Mouse (Mus musculus) hindbrain, embryonic 11.5 days (tissue): ENCODE data around the gene 4921504E06Rik. TPM values are rescaled to one million over a fixed set of nuclear protein-coding genes. Genes with fewer than 3 reads are reported as not detected.

Experiments used
- ATAC-seq: fragments of 200-750 bp; cut with Nextera tagmentation; 2 replicates; pipeline ENCODE4 v1.8.0; 2017; ENCODE audit warnings: mild to moderate bottlenecking, moderate TSS enrichment, moderate library complexity; ENCODE audit not compliant: low FRiP score
- DNase-seq: peaks from one replicate; pipeline ENCODE4 v3.0.0-alpha.2; 2015; ENCODE audit warnings: low spot score
- H3K27ac ChIP-seq: fragments of 300-500 bp; sonication (generic); 2 replicates; pipeline ENCODE4 v1.5.1; 2014; ENCODE audit warnings: mild to moderate bottlenecking, low read depth, low read length
- H3K27me3 ChIP-seq: fragments of 300-500 bp; sonication (generic); 2 replicates; pipeline ENCODE4 v1.6.1; 2014; ENCODE audit warnings: mild to moderate bottlenecking, low read length, moderate library complexity, mixed read lengths; ENCODE audit not compliant: control insufficient read depth, insufficient read depth
- H3K36me3 ChIP-seq: fragments of 300-500 bp; sonication (generic); 2 replicates; pipeline ENCODE4 v1.6.1; 2014; ENCODE audit warnings: mild to moderate bottlenecking, low read length, moderate library complexity, mixed read lengths; ENCODE audit not compliant: control insufficient read depth, insufficient read depth
- H3K4me1 ChIP-seq: fragments of 300-500 bp; sonication (generic); replicated peaks from 2 replicates; pipeline ENCODE4 v1.6.1; 2014; ENCODE audit warnings: low read length, mixed read lengths; ENCODE audit not compliant: control insufficient read depth, insufficient read depth
- H3K4me2 ChIP-seq: fragments of 300-500 bp; sonication (generic); replicated peaks from 2 replicates; pipeline ENCODE4 v1.6.1; 2014; ENCODE audit warnings: mild to moderate bottlenecking, low read depth, low read length
- H3K4me3 ChIP-seq: fragments of 300-500 bp; sonication (generic); 2 replicates; pipeline ENCODE4 v1.5.1; 2014; ENCODE audit warnings: low read depth, low read length
- H3K9ac ChIP-seq: fragments of 300-500 bp; sonication (generic); 2 replicates; pipeline ENCODE4 v1.6.1; 2014; ENCODE audit warnings: low read depth, low read length
- H3K9me3 ChIP-seq: fragments of 300-500 bp; sonication (generic); 2 replicates; pipeline ENCODE4 v1.6.1; 2016; ENCODE audit warnings: low read length; ENCODE audit not compliant: control insufficient read depth
- WGBS: fragments of 180-500 bp; shearing (Covaris S2); extraction: QIAGEN DNeasy Blood & Tissue Kit; methylation state at CpG from one replicate; pipeline ENCODE4 v1.1.7; 2014; 5-methylcytosine and 5-hydroxymethylcytosine counted together
- polyA plus RNA-seq: library from polyadenylated mRNA; unstranded; fragments of >200 nt; fragmentation: Nextera tagmentation; extraction: Ambion mirVana; gene quantifications from 2 replicates; pipeline ENCODE4 v1.2.1, GENCODE M21; 2014

The 4921504E06Rik gene
- polyA plus RNA-seq, 1 experiment from 2014 or later = 0.36 TPM

GRCm38 (mm10) chr2:19444346-19444745 lies 109.4 kb downstream of the 4921504E06Rik start:
- Histone ChIP-seq H3K36me3 (no peaks in the 10 kb centered on the region), H3K4me3 (no peak overlapping the region), H3K4me1 (peaks cover 5% of the 10 kb centered on the region), H3K4me2 (no peak overlapping the region), H3K9ac (no peak overlapping the region), H3K9me3 (no peaks in the 10 kb centered on the region), H3K27me3 (peaks cover 83% of the 10 kb centered on the region), H3K27ac (no peak overlapping the region)
- DNase-seq (no peak), ATAC-seq (no peak)
- WGBS = 2% methylated on average over 9 of the region's 9 CpGs

- no peaks in the 10 kb centered on the region for H3K9me3 ChIP-seq
- H3K27ac ChIP-seq = no peak overlapping the region
- DNase-seq = peak; percentile 58
- peak; percentile 79 for ATAC-seq
- no peak overlapping the region for H3K9ac ChIP-seq
- no peaks in the 10 kb centered on the region for H3K36me3 ChIP-seq
- WGBS = 2% methylated on average over 41 of the region's 41 CpGs
- H3K4me1 ChIP-seq = peaks cover 12% of the 10 kb centered on the region
- 0 out of 2 replicates have a peak overlapping the region, but pooled peaks have one; percentile 24 for H3K4me3 ChIP-seq
- H3K27me3 ChIP-seq = peaks cover 73% of the 10 kb centered on the region
- H3K4me2 ChIP-seq = peak overlapping the region; percentile 44
These were observed 121.9 kb downstream of the 4921504E06Rik start for GRCm38 (mm10) chr2:19431614-19432323.

- Histone ChIP-seq H3K4me1 (peaks cover 12% of the 10 kb centered on the region), H3K4me3 (peak overlapping the region; percentile 24), H3K4me2 (peak overlapping the region; percentile 44), H3K9me3 (no peaks in the 10 kb centered on the region), H3K9ac (no peak overlapping the region), H3K27ac (no peak overlapping the region), H3K36me3 (no peaks in the 10 kb centered on the region), H3K27me3 (peaks cover 79% of the 10 kb centered on the region)
- WGBS = under 1% methylated on average over 18 of the region's 18 CpGs
- DNase-seq = peak; percentile 74
- peak; percentile 77 for ATAC-seq
These were observed 122.5 kb downstream of the 4921504E06Rik start for GRCm38 (mm10) chr2:19431186-19431585.

- Histone ChIP-seq H3K9ac (no peak overlapping the region), H3K4me3 (peak overlapping the region; percentile 24), H3K27me3 (peaks cover 76% of the 10 kb centered on the region), H3K9me3 (no peaks in the 10 kb centered on the region), H3K36me3 (no peaks in the 10 kb centered on the region), H3K27ac (no peak overlapping the region), H3K4me2 (peak overlapping the region; percentile 44), H3K4me1 (peaks cover 12% of the 10 kb centered on the region)
- WGBS = under 1% methylated on average over 33 of the region's 33 CpGs
- DNase-seq (peak; percentile 69), ATAC-seq (peak; percentile 73)
These were observed 123.0 kb downstream of the 4921504E06Rik start for GRCm38 (mm10) chr2:19430746-19431145.

GRCm38 (mm10) chr2:19429691-19430690 lies 123.7 kb downstream of the 4921504E06Rik start:
- Histone ChIP-seq H3K4me1 (peaks cover 12% of the 10 kb centered on the region), H3K27ac (no peak overlapping the region), H3K4me3 (no peak overlapping the region), H3K36me3 (no peaks in the 10 kb centered on the region), H3K27me3 (peaks cover 71% of the 10 kb centered on the region), H3K4me2 (peak overlapping the region; percentile 32; the same call in 1 of the 2 replicates), H3K9ac (no peak overlapping the region), H3K9me3 (no peaks in the 10 kb centered on the region)
- 0 out of 2 replicates have a peak, but pooled peaks have one; percentile 40 for ATAC-seq
- DNase-seq = peak; percentile 52
- WGBS = 3% methylated on average over 31 of the region's 31 CpGs

- Histone ChIP-seq H3K9ac (no peak overlapping the region), H3K4me2 (no peak overlapping the region), H3K27ac (no peak overlapping the region), H3K27me3 (peaks cover 64% of the 10 kb centered on the region), H3K9me3 (no peaks in the 10 kb centered on the region), H3K4me3 (no peak overlapping the region), H3K36me3 (no peaks in the 10 kb centered on the region), H3K4me1 (peaks cover 12% of the 10 kb centered on the region)
- 5% methylated on average over 10 of the region's 10 CpGs for WGBS
- ATAC-seq = no peak
- peak; percentile 80 for DNase-seq
These were observed 124.7 kb downstream of the 4921504E06Rik start for GRCm38 (mm10) chr2:19429031-19429430.

- Histone ChIP-seq H3K4me3 (no peak overlapping the region), H3K27ac (no peak overlapping the region), H3K4me2 (no peak overlapping the region), H3K27me3 (peaks cover 20% of the 10 kb centered on the region; the same call in 1 of the 2 replicates), H3K36me3 (no peaks in the 10 kb centered on the region), H3K4me1 (peaks cover 2% of the 10 kb centered on the region; the same call in 1 of the 2 replicates), H3K9me3 (no peaks in the 10 kb centered on the region), H3K9ac (no peak overlapping the region)
- DNase-seq = no peak
- ATAC-seq = no peak
- 74% methylated on average over 6 of the region's 6 CpGs for WGBS
These were observed 130.6 kb downstream of the 4921504E06Rik start for GRCm38 (mm10) chr2:19423086-19423485.

GRCm38 (mm10) chr2:19422226-19422625 lies 131.5 kb downstream of the 4921504E06Rik start:
- ATAC-seq (no peak), DNase-seq (no peak)
- no peak overlapping the region for H3K4me2 ChIP-seq
- no peak overlapping the region for H3K27ac ChIP-seq
- H3K4me3 ChIP-seq = no peak overlapping the region
- H3K27me3 ChIP-seq = peaks cover 14% of the 10 kb centered on the region; the same call in 1 of the 2 replicates
- no peaks in the 10 kb centered on the region for H3K36me3 ChIP-seq
- H3K9me3 ChIP-seq = no peaks in the 10 kb centered on the region
- H3K4me1 ChIP-seq = peaks cover 2% of the 10 kb centered on the region; the same call in 1 of the 2 replicates
- H3K9ac ChIP-seq = no peak overlapping the region
